Mouse (Mus musculus): ENCODE results near the gene Pde4d. TPM values are rescaled to one million over a fixed set of nuclear protein-coding genes. Genes with fewer than 3 reads are reported as not detected.

The Pde4d gene
- polyA plus RNA-seq, 2 experiments: 11.7 to 17.3 TPM

- peaks cover 13% of the 10 kb centered on the region for H3K27me3 ChIP-seq (ENCODE audit: control insufficient read depth, insufficient read depth, low read length)
- H3K36me3 ChIP-seq (ENCODE audit: control insufficient read depth, insufficient read depth, low read length): no peaks in the 10 kb centered on the region
- H3K4me1 ChIP-seq (ENCODE audit: control insufficient read depth, insufficient read depth, low read length): peaks cover 12% of the 10 kb centered on the region; the same call in 1 of the 2 replicates
- no peaks in the 10 kb centered on the region for H3K9me3 ChIP-seq (ENCODE audit: control insufficient read depth, low read length)
- ATAC-seq (ENCODE audit: low FRiP score, low read depth) (no peak), DNase-seq (ENCODE audit: low spot score) (no peak)
- no peak overlapping the region for H3K4me2 ChIP-seq (replicated peaks; ENCODE audit: low read depth, low read length, severe bottlenecking)
- H3K9ac ChIP-seq (ENCODE audit: low read depth, low read length, severe bottlenecking): no peak overlapping the region
- no peak for TF ChIP-seq POLR2A (IDR thresholded peaks at IDR 0.05; ENCODE audit: borderline replicate concordance, extremely low read depth, insufficient read depth, insufficient read length)
- WGBS: 65% methylated on average over 1 of the region's 1 CpGs
- H3K4me3 ChIP-seq (replicated peaks; ENCODE audit: low read length): no peak overlapping the region
- H3K27ac ChIP-seq (replicated peaks; ENCODE audit: low read depth, low read length): no peak overlapping the region
These were observed 668.6 kb downstream of the Pde4d start for GRCm38 (mm10) chr13:109118296-109118800.

- DNase-seq (ENCODE audit: low spot score) (no peak), ATAC-seq (ENCODE audit: low FRiP score, low read depth) (no peak)
- H3K9me3 ChIP-seq (ENCODE audit: control insufficient read depth, low read length): no peaks in the 10 kb centered on the region
- peaks cover 2% of the 10 kb centered on the region; the same call in 1 of the 2 replicates for H3K27me3 ChIP-seq (ENCODE audit: control insufficient read depth, insufficient read depth, low read length)
- H3K36me3 ChIP-seq (ENCODE audit: control insufficient read depth, insufficient read depth, low read length): no peaks in the 10 kb centered on the region
- H3K4me2 ChIP-seq (replicated peaks; ENCODE audit: low read depth, low read length, severe bottlenecking): no peak overlapping the region
- WGBS: 26% methylated on average over 3 of the region's 3 CpGs
- no peak overlapping the region for H3K4me3 ChIP-seq (replicated peaks; ENCODE audit: low read length)
- peaks cover 6% of the 10 kb centered on the region; the same call in 1 of the 2 replicates for H3K4me1 ChIP-seq (ENCODE audit: control insufficient read depth, insufficient read depth, low read length)
- no peak for TF ChIP-seq POLR2A (IDR thresholded peaks at IDR 0.05; ENCODE audit: borderline replicate concordance, extremely low read depth, insufficient read depth, insufficient read length)
- H3K9ac ChIP-seq (ENCODE audit: low read depth, low read length, severe bottlenecking): no peak overlapping the region
- H3K27ac ChIP-seq (replicated peaks; ENCODE audit: low read depth, low read length): no peak overlapping the region
These were observed 672.1 kb downstream of the Pde4d start for GRCm38 (mm10) chr13:109121867-109122266.

- Histone ChIP-seq H3K9ac (ENCODE audit: low read depth, low read length, severe bottlenecking) (no peak overlapping the region), H3K36me3 (ENCODE audit: control insufficient read depth, insufficient read depth, low read length) (no peaks in the 10 kb centered on the region), H3K4me2 (replicated peaks; ENCODE audit: low read depth, low read length, severe bottlenecking) (no peak overlapping the region), H3K4me1 (ENCODE audit: control insufficient read depth, insufficient read depth, low read length) (no peaks in the 10 kb centered on the region), H3K9me3 (ENCODE audit: control insufficient read depth, low read length) (no peaks in the 10 kb centered on the region), H3K4me3 (replicated peaks; ENCODE audit: low read length) (no peak overlapping the region), H3K27ac (replicated peaks; ENCODE audit: low read depth, low read length) (no peak overlapping the region), H3K27me3 (ENCODE audit: control insufficient read depth, insufficient read depth, low read length) (no peaks in the 10 kb centered on the region)
- no peak for TF ChIP-seq POLR2A (IDR thresholded peaks at IDR 0.05; ENCODE audit: borderline replicate concordance, extremely low read depth, insufficient read depth, insufficient read length)
- no peak for ATAC-seq (ENCODE audit: low FRiP score, low read depth)
- whole genome bisulfite sequencing: 58% methylated on average over 4 of the region's 4 CpGs
- DNase-seq (ENCODE audit: low spot score): no peak
These were observed 686.7 kb downstream of the Pde4d start for GRCm38 (mm10) chr13:109136405-109136804.

- DNase-seq (ENCODE audit: low spot score) (no peak), ATAC-seq (ENCODE audit: low FRiP score, low read depth) (no peak)
- H3K9me3 ChIP-seq (ENCODE audit: control insufficient read depth, low read length): no peaks in the 10 kb centered on the region
- no peaks in the 10 kb centered on the region for H3K4me1 ChIP-seq (ENCODE audit: control insufficient read depth, insufficient read depth, low read length)
- no peak for TF ChIP-seq POLR2A (IDR thresholded peaks at IDR 0.05; ENCODE audit: borderline replicate concordance, extremely low read depth, insufficient read depth, insufficient read length)
- no peaks in the 10 kb centered on the region for H3K27me3 ChIP-seq (ENCODE audit: control insufficient read depth, insufficient read depth, low read length)
- no peak overlapping the region for H3K27ac ChIP-seq (replicated peaks; ENCODE audit: low read depth, low read length)
- 50% methylated on average over 3 of the region's 3 CpGs for WGBS
- no peak overlapping the region for H3K9ac ChIP-seq (ENCODE audit: low read depth, low read length, severe bottlenecking)
- H3K4me2 ChIP-seq (replicated peaks; ENCODE audit: low read depth, low read length, severe bottlenecking): no peak overlapping the region
- H3K36me3 ChIP-seq (ENCODE audit: control insufficient read depth, insufficient read depth, low read length): no peaks in the 10 kb centered on the region
- no peak overlapping the region for H3K4me3 ChIP-seq (replicated peaks; ENCODE audit: low read length)
These were observed 709.0 kb downstream of the Pde4d start for GRCm38 (mm10) chr13:109158703-109159102.

- Histone ChIP-seq H3K4me2 (replicated peaks; ENCODE audit: low read depth, low read length, severe bottlenecking) (no peak overlapping the region), H3K4me3 (replicated peaks; ENCODE audit: low read length) (no peak overlapping the region), H3K27me3 (ENCODE audit: control insufficient read depth, insufficient read depth, low read length) (no peaks in the 10 kb centered on the region), H3K4me1 (ENCODE audit: control insufficient read depth, insufficient read depth, low read length) (no peaks in the 10 kb centered on the region), H3K27ac (replicated peaks; ENCODE audit: low read depth, low read length) (no peak overlapping the region), H3K9ac (ENCODE audit: low read depth, low read length, severe bottlenecking) (no peak overlapping the region), H3K9me3 (ENCODE audit: control insufficient read depth, low read length) (no peaks in the 10 kb centered on the region), H3K36me3 (ENCODE audit: control insufficient read depth, insufficient read depth, low read length) (no peaks in the 10 kb centered on the region)
- 92% methylated on average over 9 of the region's 9 CpGs for WGBS
- TF ChIP-seq POLR2A (IDR thresholded peaks at IDR 0.05; ENCODE audit: borderline replicate concordance, extremely low read depth, insufficient read depth, insufficient read length): no peak
- ATAC-seq (ENCODE audit: low FRiP score, low read depth): no peak
- DNase-seq (ENCODE audit: low spot score): no peak
These were observed 719.0 kb downstream of the Pde4d start for GRCm38 (mm10) chr13:109168556-109169334.

All from limb, embryonic 14.5 days (tissue).